Mouse (Mus musculus) spleen, adult 2 months (tissue): Measurements from ENCODE around the gene Vpreb2. TPM values are rescaled to one million over a fixed set of nuclear protein-coding genes. Genes with fewer than 3 reads are reported as not detected.
"Not testable (repeated sequence)": the region's sequence is repeated elsewhere in the genome, so short reads cannot be mapped to it uniquely, and the experiment has no call there.

Source experiments
- DNase-seq, 2 experiments: peaks; one replicate each; pipeline versions ENCODE4 v3.0.0 to v3.0.0-alpha.2; 2012 to 2021; ENCODE audit warnings: low spot score in 2 of 2, low read depth in 1 of 2
- H3K27ac ChIP-seq: fragments of 200-500 bp; 2 replicates; pipeline ENCODE4 v1.5.1; 2012; ENCODE audit warnings: low read length, inconsistent platforms; ENCODE audit not compliant: insufficient read depth
- H3K27me3 ChIP-seq: fragments of 200-500 bp; 2 replicates; pipeline ENCODE4 v1.6.1; 2012; ENCODE audit warnings: mild to moderate bottlenecking, moderate library complexity, low read length, inconsistent platforms; ENCODE audit not compliant: control insufficient read depth, insufficient read depth
- H3K36me3 ChIP-seq: fragments of 200-500 bp; 2 replicates; pipeline ENCODE4 v1.6.1; 2012; ENCODE audit warnings: mild to moderate bottlenecking, low read length, inconsistent platforms; ENCODE audit not compliant: control insufficient read depth, insufficient read depth
- H3K4me1 ChIP-seq: fragments of 200-500 bp; 2 replicates; pipeline ENCODE4 v1.6.1; 2011; ENCODE audit warnings: inconsistent platforms; ENCODE audit not compliant: control insufficient read depth, insufficient read depth, insufficient read length
- H3K4me3 ChIP-seq: fragments of 200-500 bp; 2 replicates; pipeline ENCODE4 v1.5.1; 2011; ENCODE audit warnings: mild to moderate bottlenecking, inconsistent platforms; ENCODE audit not compliant: insufficient read depth, insufficient read length; ENCODE audit errors: extremely low read depth
- CTCF ChIP-seq: fragments of 200-500 bp; IDR thresholded peaks from 2 replicates; pipeline ENCODE4 v1.5.1; 2011; ENCODE audit warnings: mild to moderate bottlenecking, inconsistent platforms; ENCODE audit not compliant: insufficient read depth, insufficient read length, insufficient replicate concordance; ENCODE audit errors: extremely low read depth
- POLR2A ChIP-seq: fragments of 200-500 bp; IDR thresholded peaks from 2 replicates; pipeline ENCODE4 v1.6.1; 2011; ENCODE audit warnings: low read depth, low read length, inconsistent platforms
- WGBS: fragments of 180-500 bp; shearing (Covaris S2); methylation state at CpG from one replicate; pipeline ENCODE4 v1.1.7; 2018; 5-methylcytosine and 5-hydroxymethylcytosine counted together
- polyA plus RNA-seq: library from polyadenylated mRNA; depleted of rRNA; stranded (reverse); fragments of >200 nt; gene quantifications from 2 replicates; pipeline ENCODE4 v1.2.3, GENCODE M21; 2012

Gene Vpreb2
- polyA plus RNA-seq, 1 experiment, result not detected

GRCm38 (mm10) chr16:17987703-17988102 is 7.5 kb downstream of the Vpreb2 start:
- 79% methylated on average over 1 of the region's 1 CpGs for WGBS
- Histone ChIP-seq H3K36me3 (no peaks in the 10 kb centered on the region), H3K4me3 (no peak overlapping the region), H3K4me1 (no peaks in the 10 kb centered on the region), H3K27ac (no peak overlapping the region), H3K27me3 (no peaks in the 10 kb centered on the region)
- DNase-seq, result no peak
- TF ChIP-seq CTCF (no peak), POLR2A (no peak)

- DNase-seq, H3K4me3 ChIP-seq, H3K27ac ChIP-seq, H3K4me1 ChIP-seq, H3K36me3 ChIP-seq, H3K27me3 ChIP-seq: not testable (repeated sequence)
- WGBS, result 93% methylated on average over 16 of the region's 16 CpGs
These were observed 12.1 kb downstream of the Vpreb2 start for GRCm38 (mm10) chr16:17992321-17992720.

- H3K36me3 ChIP-seq, result no peaks in the 10 kb centered on the region
- DNase-seq, result no peak
- WGBS, result 90% methylated on average over 5 of the region's 5 CpGs
- H3K27me3 ChIP-seq, result no peaks in the 10 kb centered on the region
- no peak overlapping the region for H3K27ac ChIP-seq
- no peak overlapping the region for H3K4me3 ChIP-seq
- no peak for TF ChIP-seq CTCF
- no peak for TF ChIP-seq POLR2A
- H3K4me1 ChIP-seq, result no peaks in the 10 kb centered on the region
These were observed 19.4 kb downstream of the Vpreb2 start for GRCm38 (mm10) chr16:17999668-18000067.

GRCm38 (mm10) chr16:18004589-18004988 is 24.4 kb downstream of the Vpreb2 start:
- Histone ChIP-seq H3K36me3 (no peaks in the 10 kb centered on the region), H3K27ac (no peak overlapping the region), H3K27me3 (no peaks in the 10 kb centered on the region), H3K4me1 (no peaks in the 10 kb centered on the region), H3K4me3 (no peak overlapping the region)
- DNase-seq, result no peak
- TF ChIP-seq POLR2A (no peak), CTCF (no peak)
- 41% methylated on average over 5 of the region's 5 CpGs for WGBS

GRCm38 (mm10) chr16:18007083-18007482 is 26.9 kb downstream of the Vpreb2 start:
- WGBS, result 66% methylated on average over 4 of the region's 4 CpGs
- TF ChIP-seq CTCF (no peak), POLR2A (no peak)

GRCm38 (mm10) chr16:18011101-18011500 is 30.9 kb downstream of the Vpreb2 start:
- H3K27ac ChIP-seq, result no peak overlapping the region
- H3K4me3 ChIP-seq, result no peak overlapping the region
- DNase-seq, result no peak
- 91% methylated on average over 6 of the region's 6 CpGs for WGBS
- no peaks in the 10 kb centered on the region for H3K27me3 ChIP-seq
- H3K36me3 ChIP-seq, result no peaks in the 10 kb centered on the region
- no peaks in the 10 kb centered on the region for H3K4me1 ChIP-seq
- no peak for TF ChIP-seq POLR2A
- no peak for TF ChIP-seq CTCF

More at GRCm38 (mm10) chr16:18007083-18007482, 26.9 kb downstream of the Vpreb2 start:
- H3K27me3 ChIP-seq, result no peaks in the 10 kb centered on the region
- no peak for DNase-seq
- no peaks in the 10 kb centered on the region for H3K4me1 ChIP-seq
- no peak overlapping the region for H3K27ac ChIP-seq
- no peak overlapping the region for H3K4me3 ChIP-seq
- no peaks in the 10 kb centered on the region for H3K36me3 ChIP-seq

GRCm38 (mm10) chr16:18016482-18016881 is 36.3 kb downstream of the Vpreb2 start:
- not testable (repeated sequence) for DNase-seq, H3K4me1 ChIP-seq, H3K36me3 ChIP-seq, H3K27me3 ChIP-seq, H3K4me3 ChIP-seq, H3K27ac ChIP-seq
- 84% methylated on average over 4 of the region's 4 CpGs for WGBS
